Mouse (Mus musculus): ENCODE measurements around the gene Crybg2. TPM values are rescaled to one million over a fixed set of nuclear protein-coding genes. Genes with fewer than 3 reads are reported as not detected.

The Crybg2 gene
- polyA plus RNA-seq, 1 experiment = not detected

GRCm38 (mm10) chr4:134082460-134082859 lies 21.8 kb downstream of the Crybg2 start:
- Histone ChIP-seq H3K27me3 (ENCODE audit: control insufficient read depth, insufficient read depth, insufficient read length) (peaks cover 6% of the 10 kb centered on the region), H3ac (ENCODE audit: control insufficient read depth, insufficient read length, low read depth) (no peak overlapping the region), H3K4me3 (ENCODE audit: insufficient read depth, poor library complexity, severe bottlenecking) (no peak overlapping the region), H3K79me2 (ENCODE audit: control insufficient read depth, insufficient read depth) (no peaks in the 10 kb centered on the region), H3K79me3 (ENCODE audit: low read depth) (no peaks in the 10 kb centered on the region), H3K36me3 (ENCODE audit: control insufficient read depth, insufficient read depth) (no peaks in the 10 kb centered on the region)
- TF ChIP-seq MYOG (IDR thresholded peaks at IDR 0.05; ENCODE audit: control insufficient read depth, extremely low read depth, insufficient read length) (no peak), MYOD1 (IDR thresholded peaks at IDR 0.05; ENCODE audit: control insufficient read depth, insufficient read length, low read depth) (no peak), CTCF (IDR thresholded peaks at IDR 0.05; ENCODE audit: control insufficient read depth, insufficient read depth, insufficient read length) (no peak), USF1 (IDR thresholded peaks at IDR 0.05; ENCODE audit: low read depth) (no peak), MAX (IDR thresholded peaks at IDR 0.05) (no peak), CEBPB (IDR thresholded peaks at IDR 0.05; ENCODE audit: low read depth) (no peak), FOSL1 (IDR thresholded peaks at IDR 0.05; ENCODE audit: insufficient read depth, low read length, poor library complexity, severe bottlenecking) (no peak)

DNA sequence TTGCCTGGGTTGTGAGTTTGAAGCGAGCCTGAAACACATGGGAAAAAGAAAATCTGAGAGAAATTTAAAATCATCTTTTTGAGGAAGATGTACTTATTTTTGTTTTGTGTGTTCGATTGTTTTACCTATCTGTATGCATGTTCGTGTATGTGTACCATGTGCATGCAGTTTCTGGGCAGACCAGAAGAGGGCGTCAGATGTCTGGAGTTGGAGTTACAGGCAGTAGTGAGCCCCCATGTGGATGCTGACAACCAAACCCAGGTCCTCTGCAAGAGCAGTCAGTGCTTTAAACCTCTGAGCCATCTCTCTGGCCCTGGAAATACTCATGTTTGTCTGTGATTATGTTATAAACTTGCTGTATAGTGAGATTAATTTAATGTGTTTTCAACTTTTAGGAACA lies 24.4 kb downstream of the Crybg2 start:
- Histone ChIP-seq H3K79me3 (ENCODE audit: low read depth) (no peaks in the 10 kb centered on the region), H3K4me3 (ENCODE audit: insufficient read depth, poor library complexity, severe bottlenecking) (no peak overlapping the region), H3K27me3 (ENCODE audit: control insufficient read depth, insufficient read depth, insufficient read length) (peaks cover 22% of the 10 kb centered on the region), H3K36me3 (ENCODE audit: control insufficient read depth, insufficient read depth) (no peaks in the 10 kb centered on the region), H3K79me2 (ENCODE audit: control insufficient read depth, insufficient read depth) (no peaks in the 10 kb centered on the region), H3ac (ENCODE audit: control insufficient read depth, insufficient read length, low read depth) (no peak overlapping the region)
- TF ChIP-seq MAX (IDR thresholded peaks at IDR 0.05) (no peak), FOSL1 (IDR thresholded peaks at IDR 0.05; ENCODE audit: insufficient read depth, low read length, poor library complexity, severe bottlenecking) (no peak), USF1 (IDR thresholded peaks at IDR 0.05; ENCODE audit: low read depth) (no peak), CEBPB (IDR thresholded peaks at IDR 0.05; ENCODE audit: low read depth) (no peak), CTCF (IDR thresholded peaks at IDR 0.05; ENCODE audit: control insufficient read depth, insufficient read depth, insufficient read length) (no peak), MYOG (IDR thresholded peaks at IDR 0.05; ENCODE audit: control insufficient read depth, extremely low read depth, insufficient read length) (no peak), MYOD1 (IDR thresholded peaks at IDR 0.05; ENCODE audit: control insufficient read depth, insufficient read length, low read depth) (no peak)

DNA sequence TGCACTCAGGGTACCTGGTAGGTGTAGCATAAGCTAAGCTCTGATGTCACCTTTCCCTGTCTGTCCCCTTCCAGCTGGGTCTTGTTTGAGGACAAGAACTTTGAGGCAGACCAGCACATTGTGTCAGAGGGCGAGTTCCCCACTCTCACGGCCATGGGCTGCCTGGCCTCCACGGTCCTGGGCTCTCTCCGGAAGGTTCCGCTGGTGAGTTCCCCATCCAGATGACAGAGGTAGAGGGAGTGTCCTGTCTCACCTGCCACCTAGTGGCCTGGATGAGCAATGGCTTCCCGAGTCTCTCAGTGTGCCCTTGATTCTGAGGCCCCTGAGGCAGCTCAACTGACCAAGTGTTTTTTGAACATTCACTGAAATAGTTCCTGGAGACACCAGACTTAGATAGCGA lies 26.8 kb downstream of the Crybg2 start:
- no peaks in the 10 kb centered on the region for H3K79me2 ChIP-seq (ENCODE audit: control insufficient read depth, insufficient read depth)
- H3K79me3 ChIP-seq (ENCODE audit: low read depth) = no peaks in the 10 kb centered on the region
- H3ac ChIP-seq (ENCODE audit: control insufficient read depth, insufficient read length, low read depth) = no peak overlapping the region
- no peaks in the 10 kb centered on the region for H3K36me3 ChIP-seq (ENCODE audit: control insufficient read depth, insufficient read depth)
- peaks cover 15% of the 10 kb centered on the region for H3K27me3 ChIP-seq (ENCODE audit: control insufficient read depth, insufficient read depth, insufficient read length)
- no peak overlapping the region for H3K4me3 ChIP-seq (ENCODE audit: insufficient read depth, poor library complexity, severe bottlenecking)
- TF ChIP-seq MYOG (IDR thresholded peaks at IDR 0.05; ENCODE audit: control insufficient read depth, extremely low read depth, insufficient read length) (no peak), USF1 (IDR thresholded peaks at IDR 0.05; ENCODE audit: low read depth) (no peak), CEBPB (IDR thresholded peaks at IDR 0.05; ENCODE audit: low read depth) (no peak), FOSL1 (IDR thresholded peaks at IDR 0.05; ENCODE audit: insufficient read depth, low read length, poor library complexity, severe bottlenecking) (no peak), CTCF (IDR thresholded peaks at IDR 0.05; ENCODE audit: control insufficient read depth, insufficient read depth, insufficient read length) (peak; percentile 53)

GRCm38 (mm10) chr4:134089029-134089428 lies 28.4 kb downstream of the Crybg2 start:
- Histone ChIP-seq H3K4me3 (ENCODE audit: insufficient read depth, poor library complexity, severe bottlenecking) (no peak overlapping the region), H3K79me2 (ENCODE audit: control insufficient read depth, insufficient read depth) (no peaks in the 10 kb centered on the region), H3ac (ENCODE audit: control insufficient read depth, insufficient read length, low read depth) (no peak overlapping the region), H3K79me3 (ENCODE audit: low read depth) (no peaks in the 10 kb centered on the region), H3K27me3 (ENCODE audit: control insufficient read depth, insufficient read depth, insufficient read length) (peaks cover 26% of the 10 kb centered on the region), H3K36me3 (ENCODE audit: control insufficient read depth, insufficient read depth) (no peaks in the 10 kb centered on the region)
- no peak for TF ChIP-seq MYOD1 (IDR thresholded peaks at IDR 0.05; ENCODE audit: control insufficient read depth, insufficient read length, low read depth)
- no peak for TF ChIP-seq CTCF (IDR thresholded peaks at IDR 0.05; ENCODE audit: control insufficient read depth, insufficient read depth, insufficient read length)
- no peak for TF ChIP-seq MAX (IDR thresholded peaks at IDR 0.05)
- no peak for TF ChIP-seq CEBPB (IDR thresholded peaks at IDR 0.05; ENCODE audit: low read depth)
- TF ChIP-seq FOSL1 (IDR thresholded peaks at IDR 0.05; ENCODE audit: insufficient read depth, low read length, poor library complexity, severe bottlenecking) = no peak
- no peak for TF ChIP-seq MYOG (IDR thresholded peaks at IDR 0.05; ENCODE audit: control insufficient read depth, extremely low read depth, insufficient read length)

GRCm38 (mm10) chr4:134090521-134091224 lies 30.1 kb downstream of the Crybg2 start:
- Histone ChIP-seq H3K27me3 (ENCODE audit: control insufficient read depth, insufficient read depth, insufficient read length) (peaks cover 34% of the 10 kb centered on the region), H3K79me3 (ENCODE audit: low read depth) (no peaks in the 10 kb centered on the region), H3K4me3 (ENCODE audit: insufficient read depth, poor library complexity, severe bottlenecking) (no peak overlapping the region), H3ac (ENCODE audit: control insufficient read depth, insufficient read length, low read depth) (no peak overlapping the region), H3K79me2 (ENCODE audit: control insufficient read depth, insufficient read depth) (no peaks in the 10 kb centered on the region), H3K36me3 (ENCODE audit: control insufficient read depth, insufficient read depth) (no peaks in the 10 kb centered on the region)
- no peak for TF ChIP-seq CTCF (IDR thresholded peaks at IDR 0.05; ENCODE audit: control insufficient read depth, insufficient read depth, insufficient read length)
- no peak for TF ChIP-seq FOSL1 (IDR thresholded peaks at IDR 0.05; ENCODE audit: insufficient read depth, low read length, poor library complexity, severe bottlenecking)
- TF ChIP-seq USF1 (IDR thresholded peaks at IDR 0.05; ENCODE audit: low read depth) = no peak
- no peak for TF ChIP-seq CEBPB (IDR thresholded peaks at IDR 0.05; ENCODE audit: low read depth)
- no peak for TF ChIP-seq MYOG (IDR thresholded peaks at IDR 0.05; ENCODE audit: control insufficient read depth, extremely low read depth, insufficient read length)
- TF ChIP-seq MAX (IDR thresholded peaks at IDR 0.05) = no peak
- TF ChIP-seq MYOD1 (IDR thresholded peaks at IDR 0.05; ENCODE audit: control insufficient read depth, insufficient read length, low read depth) = no peak

GRCm38 (mm10) chr4:134091225-134091529 lies 30.6 kb downstream of the Crybg2 start:
- H3K36me3 ChIP-seq (ENCODE audit: control insufficient read depth, insufficient read depth) = no peaks in the 10 kb centered on the region
- no peak overlapping the region for H3ac ChIP-seq (ENCODE audit: control insufficient read depth, insufficient read length, low read depth)
- no peaks in the 10 kb centered on the region for H3K79me2 ChIP-seq (ENCODE audit: control insufficient read depth, insufficient read depth)
- no peak overlapping the region for H3K4me3 ChIP-seq (ENCODE audit: insufficient read depth, poor library complexity, severe bottlenecking)
- H3K27me3 ChIP-seq (ENCODE audit: control insufficient read depth, insufficient read depth, insufficient read length) = peaks cover 34% of the 10 kb centered on the region
- no peaks in the 10 kb centered on the region for H3K79me3 ChIP-seq (ENCODE audit: low read depth)
- TF ChIP-seq MAX (IDR thresholded peaks at IDR 0.05) = no peak
- no peak for TF ChIP-seq MYOG (IDR thresholded peaks at IDR 0.05; ENCODE audit: control insufficient read depth, extremely low read depth, insufficient read length)
- TF ChIP-seq CTCF (IDR thresholded peaks at IDR 0.05; ENCODE audit: control insufficient read depth, insufficient read depth, insufficient read length) = no peak
- no peak for TF ChIP-seq USF1 (IDR thresholded peaks at IDR 0.05; ENCODE audit: low read depth)
- TF ChIP-seq CEBPB (IDR thresholded peaks at IDR 0.05; ENCODE audit: low read depth) = no peak
- TF ChIP-seq MYOD1 (IDR thresholded peaks at IDR 0.05; ENCODE audit: control insufficient read depth, insufficient read length, low read depth) = no peak
- TF ChIP-seq FOSL1 (IDR thresholded peaks at IDR 0.05; ENCODE audit: insufficient read depth, low read length, poor library complexity, severe bottlenecking) = no peak
